Mouse (Mus musculus) heart, postnatal 36 days (tissue): ENCODE data around the gene Rps6kb2. TPM values are rescaled to one million over a fixed set of nuclear protein-coding genes. Genes with fewer than 3 reads are reported as not detected.

Experiments
- DNase-seq, 2 experiments: peaks; one replicate each; pipeline ENCODE4 v3.0.0; 2021 to 2022
- intact Hi-C: fragments of 180-260 bp; cut with DNase I; formaldehyde crosslinking; loops from one replicate; pipeline ENCODE4 v1.15.1; 2025
- total RNA-seq, 2 experiments: library from RNA; stranded (reverse); gene quantifications; 2 replicates each; pipeline ENCODE4 v1.2.3; 2021

The Rps6kb2 gene
- total RNA-seq, 2 experiments from 2014 or later = 16.4 to 18.8 TPM

GRCm38 (mm10) chr19:4190831-4191334 lies 27.7 kb upstream of the Rps6kb2 start, which contains the start of gene Tbc1d10c:
Gene Tbc1d10c (minus strand): TSS chr19:4191284.
- intact Hi-C loops = loop anchor here (1.0 kb wide), 1 partner anchor 22 kb away; no protein-coding TSS in a partner anchor
- no peak for DNase-seq

- intact Hi-C loops = no loop called here
- DNase-seq = no peak
Observed at GRCm38 (mm10) chr19:4189051-4189620, 26.0 kb upstream of the Rps6kb2 start.

GRCm38 (mm10) chr19:4187303-4187702 lies 24.1 kb upstream of the Rps6kb2 start:
- DNase-seq = no peak
- intact Hi-C loops = no loop called here

- DNase-seq = no peak
- intact Hi-C loops = no loop called here
Observed at GRCm38 (mm10) chr19:4184976-4185975, 22.1 kb upstream of the Rps6kb2 start.

GRCm38 (mm10) chr19:4183689-4184088 lies 20.5 kb upstream of the Rps6kb2 start:
- intact Hi-C loops = no loop called here
- no peak for DNase-seq

GRCm38 (mm10) chr19:4181892-4182291 lies 18.7 kb upstream of the Rps6kb2 start:
- intact Hi-C loops = no loop called here
- DNase-seq = peak in 1 of 2 experiments; percentile 57

- DNase-seq = no peak
- intact Hi-C loops = no loop called here
Observed at GRCm38 (mm10) chr19:4180411-4180810, 17.3 kb upstream of the Rps6kb2 start.

GRCm38 (mm10) chr19:4175368-4175947 lies 12.3 kb upstream of the Rps6kb2 start, which contains the start of gene Carns1:
Gene Carns1 (minus strand): TSS chr19:4175479.
- intact Hi-C loops = no loop called here
- DNase-seq = peak in 1 of 2 experiments; percentile 61

- DNase-seq = no peak
- intact Hi-C loops = no loop called here
Observed at GRCm38 (mm10) chr19:4172925-4173324, 9.8 kb upstream of the Rps6kb2 start.

GRCm38 (mm10) chr19:4171393-4172290 lies 8.5 kb upstream of the Rps6kb2 start:
- intact Hi-C loops = loop anchor here (2.0 kb wide), 1 partner anchor 57 kb away; no protein-coding TSS in a partner anchor
- peak in 1 of 2 experiments; percentile 41 for DNase-seq

GRCm38 (mm10) chr19:4170723-4171392 lies 7.7 kb upstream of the Rps6kb2 start:
- no peak for DNase-seq
- intact Hi-C loops = loop anchor here (2.0 kb wide), 1 partner anchor 58 kb away; no protein-coding TSS in a partner anchor

GRCm38 (mm10) chr19:4169810-4170209 lies 6.7 kb upstream of the Rps6kb2 start:
- DNase-seq = no peak
- intact Hi-C loops = loop anchor here (1.0 to 2.0 kb wide), 2 partner anchors 21 to 59 kb away; partner anchors contain the start of gene Tbc1d10c

- DNase-seq = peak; percentile 99 to 100
- intact Hi-C loops = loop anchor here (1.0 kb wide), 1 partner anchor 22 kb away; the partner anchor contains the start of gene Tbc1d10c
Observed at GRCm38 (mm10) chr19:4169378-4169784, 6.2 kb upstream of the Rps6kb2 start.

GRCm38 (mm10) chr19:4166678-4167476 lies 3.7 kb upstream of the Rps6kb2 start:
- intact Hi-C loops = no loop called here
- no peak for DNase-seq

GRCm38 (mm10) chr19:4164721-4165120 lies 1.6 kb upstream of the Rps6kb2 start:
- no peak for DNase-seq
- intact Hi-C loops = no loop called here

- no peak for DNase-seq
- intact Hi-C loops = no loop called here
Observed at GRCm38 (mm10) chr19:4164100-4164499, 946 bp upstream of the Rps6kb2 start.

GRCm38 (mm10) chr19:4163543-4163887 lies 361 bp upstream of the Rps6kb2 start:
- intact Hi-C loops = loop anchor here (2.0 kb wide), 1 partner anchor 37 kb away; no protein-coding TSS in a partner anchor
- no peak for DNase-seq

GRCm38 (mm10) chr19:4159049-4159448 lies 4.1 kb downstream of the Rps6kb2 start:
- no peak for DNase-seq
- intact Hi-C loops = no loop called here
